Mouse (Mus musculus) kidney, embryonic 16.5 days (tissue): ENCODE measurements around the gene Ctsf. TPM values are rescaled to one million over a fixed set of nuclear protein-coding genes. Genes with fewer than 3 reads are reported as not detected.

Experiments
- ATAC-seq: fragments of 200-750 bp; cut with Nextera tagmentation; 2 replicates; pipeline ENCODE4 v1.8.0; 2017; ENCODE audit warnings: moderate TSS enrichment; ENCODE audit not compliant: low FRiP score, low TSS enrichment
- H3K27ac ChIP-seq: fragments of 300-500 bp; sonication (generic); 2 replicates; pipeline ENCODE4 v1.5.1; 2014; ENCODE audit warnings: low read length
- H3K27me3 ChIP-seq: fragments of 300-500 bp; sonication (generic); 2 replicates; pipeline ENCODE4 v1.6.1; 2014; ENCODE audit warnings: low read length, control low read depth, mixed read lengths; ENCODE audit not compliant: insufficient read depth
- H3K36me3 ChIP-seq: fragments of 300-500 bp; sonication (generic); 2 replicates; pipeline ENCODE4 v1.6.1; 2014; ENCODE audit warnings: low read length, control low read depth, mixed read lengths; ENCODE audit not compliant: insufficient read depth
- H3K4me1 ChIP-seq: fragments of 300-500 bp; sonication (generic); 2 replicates; pipeline ENCODE4 v1.6.1; 2014; ENCODE audit warnings: low read length, control low read depth, mixed read lengths; ENCODE audit not compliant: insufficient read depth
- H3K4me2 ChIP-seq: fragments of 300-500 bp; sonication (generic); replicated peaks from 2 replicates; pipeline ENCODE4 v1.6.1; 2014; ENCODE audit warnings: low read depth, low read length
- H3K4me3 ChIP-seq: fragments of 300-500 bp; sonication (generic); 2 replicates; pipeline ENCODE4 v1.5.1; 2014; ENCODE audit warnings: mild to moderate bottlenecking, low read length
- H3K9ac ChIP-seq: fragments of 300-500 bp; sonication (generic); replicated peaks from 2 replicates; pipeline ENCODE4 v1.6.1; 2014; ENCODE audit warnings: low read length
- H3K9me3 ChIP-seq: fragments of 300-500 bp; sonication (generic); 2 replicates; pipeline ENCODE4 v1.6.1; 2016; ENCODE audit warnings: low read length, control low read depth
- WGBS: fragments of 180-500 bp; shearing (Covaris S2); extraction: QIAGEN DNeasy Blood & Tissue Kit; methylation state at CpG from one replicate; pipeline ENCODE4 v1.1.7; 2014; 5-methylcytosine and 5-hydroxymethylcytosine counted together
- polyA plus RNA-seq: library from polyadenylated mRNA; unstranded; fragments of >200 nt; fragmentation: Nextera tagmentation; extraction: Ambion mirVana; gene quantifications from 2 replicates; pipeline ENCODE4 v1.2.1, GENCODE M21; 2015

Ctsf gene
- polyA plus RNA-seq, 1 experiment from 2014 or later: 76.7 TPM

DNA sequence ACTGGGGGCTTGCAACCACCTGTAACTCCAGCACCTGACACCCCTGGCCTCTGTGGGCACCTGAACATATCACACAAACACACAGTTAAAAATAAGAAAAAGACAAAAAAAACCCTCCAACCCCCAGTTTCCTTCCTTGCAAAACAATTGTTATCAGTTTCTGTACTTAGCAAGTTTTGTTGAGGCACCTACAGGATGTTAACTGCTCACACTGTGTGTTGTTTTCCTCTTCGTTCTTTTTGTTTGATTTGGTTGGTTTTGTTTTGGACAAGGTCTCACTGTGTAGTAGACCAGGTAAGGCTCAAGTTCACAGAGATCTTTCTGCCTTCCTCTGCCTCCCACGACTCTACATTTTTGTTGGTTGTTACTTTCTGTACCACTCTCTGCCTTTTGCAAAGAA, 12.3 kb upstream of the Ctsf start:
- no peak for ATAC-seq
- WGBS: 70% methylated on average over 2 of the region's 2 CpGs
- no peaks in the 10 kb centered on the region for H3K9me3 ChIP-seq

DNA sequence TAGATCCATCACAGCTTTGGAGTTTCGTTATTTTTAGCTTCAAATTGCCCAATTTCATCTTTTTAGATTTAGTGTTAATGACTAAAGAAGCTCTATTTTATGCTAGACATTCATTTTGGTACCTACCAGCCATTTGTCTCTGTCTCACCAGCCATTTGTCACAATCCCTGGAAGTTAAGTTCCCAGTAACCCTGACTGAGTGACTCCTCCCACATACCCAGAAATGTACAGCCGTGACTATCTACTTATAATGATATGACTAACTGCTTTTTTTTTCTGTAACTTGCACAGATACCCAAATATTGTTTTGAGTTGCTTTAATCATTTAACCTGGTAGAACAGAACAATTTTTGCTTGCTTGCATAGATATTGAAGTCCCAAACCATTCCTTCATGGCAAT, 9.1 kb upstream of the Ctsf start:
- 58% methylated on average over 2 of the region's 2 CpGs for whole genome bisulfite sequencing
- no peak for ATAC-seq

More for the DNA sequence above, 12.3 kb upstream of the Ctsf start:
- H3K4me2 ChIP-seq: no peak overlapping the region
- H3K4me1 ChIP-seq: peaks cover 14% of the 10 kb centered on the region
- H3K27ac ChIP-seq: no peak overlapping the region
- H3K36me3 ChIP-seq: no peaks in the 10 kb centered on the region
- H3K27me3 ChIP-seq: peaks cover 22% of the 10 kb centered on the region
- no peak overlapping the region for H3K9ac ChIP-seq
- H3K4me3 ChIP-seq: no peak overlapping the region

DNA sequence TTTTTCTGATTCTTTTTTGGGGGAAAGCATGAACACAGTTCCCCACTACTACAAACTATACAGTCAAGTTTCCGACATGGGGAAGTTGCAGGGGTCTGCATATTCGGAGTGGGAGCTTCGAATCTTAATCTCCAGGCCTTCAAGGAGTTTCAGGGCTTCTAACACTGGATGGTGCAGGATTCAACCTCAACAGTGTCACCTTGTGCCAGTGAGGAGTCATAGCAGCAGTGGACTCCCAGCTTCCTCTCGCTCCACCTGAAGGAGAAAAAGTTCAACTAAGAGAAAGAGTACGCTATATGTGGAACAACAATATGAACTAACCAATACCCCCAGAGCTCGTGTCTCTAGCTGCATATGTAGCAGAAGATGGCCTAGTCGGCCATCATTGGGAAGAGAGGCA, 7.4 kb upstream of the Ctsf start:
- H3K4me1 ChIP-seq: no peaks in the 10 kb centered on the region
- no peaks in the 10 kb centered on the region for H3K9me3 ChIP-seq
- no peak overlapping the region for H3K4me3 ChIP-seq
- H3K4me2 ChIP-seq: no peak overlapping the region
- H3K9ac ChIP-seq: no peak overlapping the region
- no peak overlapping the region for H3K27ac ChIP-seq
- H3K36me3 ChIP-seq: no peaks in the 10 kb centered on the region
- ATAC-seq: no peak
- H3K27me3 ChIP-seq: no peaks in the 10 kb centered on the region; the same call in 1 of the 2 replicates
- WGBS: 34% methylated on average over 7 of the region's 7 CpGs

More for the DNA sequence above, 9.1 kb upstream of the Ctsf start:
- Histone ChIP-seq H3K4me1 (no peaks in the 10 kb centered on the region), H3K4me3 (no peak overlapping the region), H3K36me3 (no peaks in the 10 kb centered on the region), H3K27ac (no peak overlapping the region), H3K4me2 (no peak overlapping the region), H3K9ac (no peak overlapping the region), H3K9me3 (no peaks in the 10 kb centered on the region), H3K27me3 (peaks cover 11% of the 10 kb centered on the region; the same call in 1 of the 2 replicates)

DNA sequence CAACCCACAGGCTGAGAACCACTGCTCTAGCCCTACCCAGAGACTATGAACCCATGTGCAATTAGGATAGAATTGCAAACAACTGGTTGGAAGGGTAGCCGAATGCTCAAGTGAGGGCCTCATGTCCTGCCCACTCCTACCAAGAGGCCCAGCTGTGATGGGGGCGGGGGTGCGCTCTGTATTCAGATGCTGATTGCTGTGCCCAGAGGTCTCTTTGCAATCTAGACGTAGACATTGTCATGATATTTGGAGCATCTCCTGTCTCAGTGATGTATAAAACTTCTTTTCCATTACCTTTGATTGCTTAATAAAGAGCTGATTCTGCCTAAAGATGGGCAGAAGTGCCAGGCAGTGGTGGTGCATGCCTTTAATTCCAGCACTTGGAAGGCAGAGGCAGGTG, 5.1 kb upstream of the Ctsf start:
- H3K9me3 ChIP-seq: no peaks in the 10 kb centered on the region
- WGBS: 47% methylated on average over 4 of the region's 4 CpGs
- ATAC-seq: no peak

DNA sequence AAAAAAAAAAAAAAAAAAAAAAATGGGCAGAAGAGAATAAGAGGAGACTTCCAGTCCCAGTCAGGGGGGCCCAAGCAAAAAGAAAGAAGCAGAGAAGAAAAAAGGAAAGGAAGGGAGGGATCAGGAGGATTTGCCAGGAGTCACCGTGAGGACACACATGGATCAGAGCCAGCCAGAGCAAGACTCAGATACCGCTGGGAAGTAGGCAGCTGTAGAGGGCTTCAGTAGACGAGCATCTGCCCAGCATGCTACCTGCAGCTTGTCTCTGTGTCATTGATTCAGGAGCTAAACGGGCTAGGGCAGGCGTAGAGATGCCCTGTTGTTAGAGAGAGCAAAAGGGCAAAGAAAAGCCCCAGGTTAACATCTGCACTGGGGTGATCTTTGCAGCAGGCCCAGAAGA, 4.6 kb upstream of the Ctsf start:
- no peak overlapping the region for H3K4me3 ChIP-seq
- no peak overlapping the region for H3K4me2 ChIP-seq
- H3K27me3 ChIP-seq: no peaks in the 10 kb centered on the region; the same call in 1 of the 2 replicates
- peaks cover 4% of the 10 kb centered on the region; the same call in 1 of the 2 replicates for H3K4me1 ChIP-seq
- H3K36me3 ChIP-seq: no peaks in the 10 kb centered on the region
- H3K9me3 ChIP-seq: no peaks in the 10 kb centered on the region
- no peak for ATAC-seq
- H3K27ac ChIP-seq: no peak overlapping the region
- 57% methylated on average over 5 of the region's 5 CpGs for WGBS
- H3K9ac ChIP-seq: no peak overlapping the region

More for the DNA sequence above, 5.1 kb upstream of the Ctsf start:
- no peak overlapping the region for H3K9ac ChIP-seq
- no peak overlapping the region for H3K4me3 ChIP-seq
- no peaks in the 10 kb centered on the region for H3K36me3 ChIP-seq
- no peaks in the 10 kb centered on the region; the same call in 1 of the 2 replicates for H3K27me3 ChIP-seq
- no peak overlapping the region for H3K4me2 ChIP-seq
- peaks cover 4% of the 10 kb centered on the region; the same call in 1 of the 2 replicates for H3K4me1 ChIP-seq
- H3K27ac ChIP-seq: no peak overlapping the region

DNA sequence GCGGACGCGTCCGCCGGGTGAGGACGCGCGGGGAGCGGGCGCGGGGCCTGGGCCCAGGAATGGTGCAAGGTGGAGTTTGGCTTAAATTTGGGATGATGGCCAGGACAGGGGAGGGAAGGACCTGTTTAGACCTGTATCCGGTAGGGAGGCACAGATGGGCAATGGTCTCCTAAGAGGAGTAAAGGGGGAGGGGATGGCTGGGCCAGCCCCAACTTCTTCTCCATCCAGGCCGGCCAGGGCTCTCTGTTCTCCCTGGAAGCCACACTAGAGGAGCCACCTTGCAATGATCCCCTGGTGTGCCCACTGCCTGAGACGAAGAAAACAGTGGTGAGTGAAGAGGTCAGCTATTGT, 515 bp downstream of the Ctsf start:
- peak; percentile 52; the same call in 1 of the 2 replicates for ATAC-seq
- Histone ChIP-seq H3K36me3 (no peaks in the 10 kb centered on the region), H3K9ac (peak overlapping the region; percentile 78), H3K4me1 (peaks cover 4% of the 10 kb centered on the region; the same call in 1 of the 2 replicates), H3K4me3 (peak overlapping the region; percentile 66), H3K9me3 (no peaks in the 10 kb centered on the region), H3K27ac (0 out of 2 replicates have a peak overlapping the region, but pooled peaks have one; percentile 31), H3K27me3 (no peaks in the 10 kb centered on the region), H3K4me2 (peak overlapping the region; percentile 96)
- 2% methylated on average over 14 of the region's 14 CpGs for WGBS

DNA sequence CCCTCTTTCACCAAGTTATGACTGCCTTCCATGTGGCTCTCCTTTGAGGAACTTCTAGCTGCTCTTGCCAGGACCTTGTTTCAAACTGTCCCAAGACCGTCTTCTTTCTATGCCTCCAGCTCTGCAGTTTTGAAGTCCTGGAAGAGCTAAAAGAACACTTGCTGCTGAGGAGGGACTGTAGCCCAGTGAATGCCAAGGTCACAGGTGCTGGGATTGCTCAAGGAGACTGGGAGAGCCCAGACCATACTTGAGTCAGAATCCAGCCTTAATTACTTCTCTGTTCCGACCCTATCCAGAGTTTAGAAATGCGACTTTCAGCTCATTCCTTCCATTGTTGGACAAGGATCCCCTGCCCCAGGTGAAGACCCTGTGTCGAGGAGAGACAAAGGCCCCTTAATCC, 1.0 kb downstream of the Ctsf start:
- no peaks in the 10 kb centered on the region for H3K27me3 ChIP-seq
- ATAC-seq: no peak

DNA sequence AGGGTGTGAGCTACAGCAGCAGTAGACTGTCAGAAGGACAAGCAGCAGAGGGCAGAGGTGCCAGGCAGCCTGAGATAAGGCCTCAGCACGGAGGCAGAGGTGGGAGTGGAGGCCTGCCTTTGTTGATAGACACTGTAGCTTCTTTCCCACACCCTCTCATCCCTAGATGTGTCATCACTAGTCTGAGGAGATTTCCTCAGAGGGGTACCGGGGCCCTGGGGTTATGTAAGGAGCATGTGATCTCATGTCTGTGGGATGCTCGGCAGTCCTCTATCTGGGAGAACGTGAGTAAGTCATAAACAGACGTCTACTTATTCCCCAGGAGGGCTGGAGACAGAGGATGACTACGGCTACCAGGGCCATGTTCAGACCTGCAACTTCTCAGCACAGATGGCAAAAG, 4.2 kb downstream of the Ctsf start:
- Histone ChIP-seq H3K9me3 (no peaks in the 10 kb centered on the region), H3K4me2 (no peak overlapping the region), H3K9ac (no peak overlapping the region), H3K27me3 (no peaks in the 10 kb centered on the region), H3K36me3 (no peaks in the 10 kb centered on the region), H3K27ac (no peak overlapping the region), H3K4me3 (no peak overlapping the region), H3K4me1 (peaks cover 4% of the 10 kb centered on the region; the same call in 1 of the 2 replicates)
- no peak for ATAC-seq
- 66% methylated on average over 6 of the region's 6 CpGs for WGBS

More for the DNA sequence above, 1.0 kb downstream of the Ctsf start:
- Histone ChIP-seq H3K27ac (no peak overlapping the region), H3K9me3 (no peaks in the 10 kb centered on the region), H3K9ac (no peak overlapping the region), H3K4me3 (peak overlapping the region; percentile 66; the same call in 1 of the 2 replicates), H3K4me2 (peak overlapping the region; percentile 96), H3K36me3 (no peaks in the 10 kb centered on the region), H3K4me1 (peaks cover 4% of the 10 kb centered on the region; the same call in 1 of the 2 replicates)
- 82% methylated on average over 4 of the region's 4 CpGs for WGBS

DNA sequence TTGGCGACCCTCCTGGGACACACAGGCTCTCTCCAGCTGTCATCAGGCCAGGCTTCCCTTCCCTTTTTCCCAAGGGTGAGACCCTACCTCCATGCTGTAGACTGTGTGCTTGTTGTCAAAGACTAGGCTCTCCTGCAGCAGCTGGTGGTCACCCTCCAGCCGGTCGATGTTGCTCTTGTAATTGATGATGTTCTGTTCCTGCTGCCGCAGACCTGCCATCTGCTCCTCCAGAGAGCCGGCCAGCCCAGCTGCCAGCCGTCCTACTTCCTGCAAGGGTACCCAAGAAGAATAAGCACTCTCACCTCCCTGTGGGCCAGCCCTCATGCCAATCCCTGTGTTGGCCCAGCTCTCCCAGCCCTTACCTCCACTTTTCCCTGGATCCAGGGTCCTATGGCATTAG, 8.1 kb downstream of the Ctsf start:
- Histone ChIP-seq H3K9ac (no peak overlapping the region), H3K27ac (no peak overlapping the region), H3K4me1 (0 out of 2 replicates have a peak, but pooled peaks cover 6% of the 10 kb centered on the region), H3K36me3 (no peaks in the 10 kb centered on the region), H3K27me3 (no peaks in the 10 kb centered on the region), H3K9me3 (no peaks in the 10 kb centered on the region), H3K4me2 (no peak overlapping the region), H3K4me3 (no peak overlapping the region)
- WGBS: 62% methylated on average over 6 of the region's 6 CpGs
- ATAC-seq: no peak

DNA sequence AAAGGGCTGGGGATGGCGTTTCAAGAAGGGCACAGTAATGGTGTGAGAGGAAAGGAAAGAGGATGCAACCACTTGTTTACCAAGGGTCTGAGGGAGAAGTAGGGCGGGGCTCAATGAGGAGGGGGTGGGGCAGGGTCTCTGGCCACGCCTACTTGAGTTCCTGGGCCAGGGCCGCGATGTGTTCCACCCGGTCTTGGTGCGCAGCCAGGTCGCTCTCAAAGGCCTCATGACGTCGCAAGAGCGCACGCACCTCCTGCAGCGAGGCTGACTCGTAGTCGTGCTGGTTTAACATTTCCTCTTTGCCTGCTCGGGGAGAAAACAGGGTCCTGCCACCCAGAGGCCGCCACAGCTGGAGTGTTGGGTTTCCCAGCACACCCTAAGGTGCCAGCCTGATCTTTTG, 10.2 kb downstream of the Ctsf start:
- Histone ChIP-seq H3K4me2 (peak overlapping the region; percentile 40), H3K9ac (peak overlapping the region; percentile 53; the same call in 1 of the 2 replicates), H3K27me3 (no peaks in the 10 kb centered on the region), H3K4me3 (no peak overlapping the region), H3K36me3 (no peaks in the 10 kb centered on the region), H3K27ac (no peak overlapping the region), H3K4me1 (0 out of 2 replicates have a peak, but pooled peaks cover 6% of the 10 kb centered on the region), H3K9me3 (no peaks in the 10 kb centered on the region)
- ATAC-seq: no peak
- 9% methylated on average over 17 of the region's 17 CpGs for WGBS
